Mouse (Mus musculus) stomach, embryonic 15.5 days (tissue): Measurements from ENCODE around the gene Poll. TPM values are rescaled to one million over a fixed set of nuclear protein-coding genes. Genes with fewer than 3 reads are reported as not detected.

Experiments used
- ATAC-seq: fragments of 200-750 bp; cut with Nextera tagmentation; 2 replicates; pipeline ENCODE4 v1.8.0; 2017; ENCODE audit warnings: low read depth, moderate number of reproducible peaks, moderate TSS enrichment; ENCODE audit not compliant: insufficient read depth, low FRiP score
- H3K27ac ChIP-seq: fragments of 300-500 bp; sonication (generic); 2 replicates; pipeline ENCODE4 v1.5.1; 2015; ENCODE audit warnings: mild to moderate bottlenecking, inconsistent platforms
- H3K27me3 ChIP-seq: fragments of 300-500 bp; sonication (generic); replicated peaks from 2 replicates; pipeline ENCODE4 v1.6.1; 2015; ENCODE audit warnings: inconsistent platforms
- H3K36me3 ChIP-seq: fragments of 300-500 bp; sonication (generic); 2 replicates; pipeline ENCODE4 v1.6.1; 2015; ENCODE audit warnings: inconsistent platforms
- H3K4me1 ChIP-seq: fragments of 300-500 bp; sonication (generic); 2 replicates; pipeline ENCODE4 v1.6.1; 2015; ENCODE audit warnings: inconsistent platforms
- H3K4me2 ChIP-seq: fragments of 300-500 bp; sonication (generic); 2 replicates; pipeline ENCODE4 v1.6.1; 2015; ENCODE audit warnings: mild to moderate bottlenecking, inconsistent platforms
- H3K4me3 ChIP-seq: fragments of 300-500 bp; sonication (generic); replicated peaks from 2 replicates; pipeline ENCODE4 v1.5.1; 2015; ENCODE audit warnings: inconsistent platforms
- H3K9ac ChIP-seq: fragments of 300-500 bp; sonication (generic); 2 replicates; pipeline ENCODE4 v1.6.1; 2015; ENCODE audit warnings: inconsistent platforms
- H3K9me3 ChIP-seq: fragments of 300-500 bp; sonication (generic); 2 replicates; pipeline ENCODE4 v1.6.1; 2016; ENCODE audit warnings: inconsistent platforms
- WGBS: fragments of 180-500 bp; shearing (Covaris S2); methylation state at CpG from one replicate; pipeline ENCODE4 v1.1.7; 2015; 5-methylcytosine and 5-hydroxymethylcytosine counted together
- polyA plus RNA-seq: library from polyadenylated mRNA; unstranded; fragments of >200 nt; fragmentation: Nextera tagmentation; extraction: Ambion mirVana; gene quantifications from 2 replicates; pipeline ENCODE4 v1.2.1, GENCODE M21; 2015

Gene Poll
- 12.5 and 12.8 TPM in 2 replicates for polyA plus RNA-seq

DNA sequence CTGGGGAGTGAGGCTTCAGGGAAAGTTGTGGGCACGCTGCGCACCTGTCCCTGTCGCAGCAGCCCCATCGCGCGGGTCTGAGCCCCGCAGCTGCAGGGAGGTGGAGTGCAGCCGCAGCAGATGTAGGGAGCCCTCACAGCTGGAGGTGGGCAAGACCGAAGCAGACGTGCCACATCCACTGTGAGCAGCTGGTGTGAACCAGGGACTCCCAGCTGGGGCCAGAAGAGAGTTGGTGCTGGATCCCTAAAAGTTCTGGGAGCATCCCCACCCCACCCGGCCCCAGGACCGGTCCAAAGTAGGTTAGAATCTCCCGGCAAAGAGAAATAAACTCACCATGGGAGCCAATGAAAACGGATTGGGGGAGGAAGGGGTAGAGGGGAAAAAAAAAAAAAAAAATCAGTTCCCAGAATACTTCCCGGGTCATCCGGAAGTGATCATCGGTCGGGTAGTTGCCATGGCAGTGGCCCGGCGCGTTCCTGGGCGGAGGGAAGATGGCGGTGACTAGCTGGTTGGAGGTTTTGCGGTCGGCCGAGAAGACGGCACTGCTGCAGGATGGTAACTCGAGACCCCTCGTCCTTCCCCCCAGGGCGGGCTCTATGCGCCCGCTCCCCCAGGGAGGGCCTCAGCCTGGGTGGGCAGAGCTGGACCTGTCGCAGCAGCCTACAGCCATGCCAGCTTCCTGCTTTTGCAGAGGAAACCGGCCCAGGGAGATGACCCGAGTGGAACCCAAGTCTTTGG, at the start of gene Poll, which contains the start of gene Gm17018:
Poll (minus strand) TSS at position 379 of the 738 bp plus-strand sequence.
Gm17018 (plus strand) TSS at position 463 of the 738 bp plus-strand sequence.
- ATAC-seq: peak; percentile 79
- no peaks in the 10 kb centered on the region for H3K27me3 ChIP-seq
- WGBS: 0% methylated on average over 35 of the region's 35 CpGs

DNA sequence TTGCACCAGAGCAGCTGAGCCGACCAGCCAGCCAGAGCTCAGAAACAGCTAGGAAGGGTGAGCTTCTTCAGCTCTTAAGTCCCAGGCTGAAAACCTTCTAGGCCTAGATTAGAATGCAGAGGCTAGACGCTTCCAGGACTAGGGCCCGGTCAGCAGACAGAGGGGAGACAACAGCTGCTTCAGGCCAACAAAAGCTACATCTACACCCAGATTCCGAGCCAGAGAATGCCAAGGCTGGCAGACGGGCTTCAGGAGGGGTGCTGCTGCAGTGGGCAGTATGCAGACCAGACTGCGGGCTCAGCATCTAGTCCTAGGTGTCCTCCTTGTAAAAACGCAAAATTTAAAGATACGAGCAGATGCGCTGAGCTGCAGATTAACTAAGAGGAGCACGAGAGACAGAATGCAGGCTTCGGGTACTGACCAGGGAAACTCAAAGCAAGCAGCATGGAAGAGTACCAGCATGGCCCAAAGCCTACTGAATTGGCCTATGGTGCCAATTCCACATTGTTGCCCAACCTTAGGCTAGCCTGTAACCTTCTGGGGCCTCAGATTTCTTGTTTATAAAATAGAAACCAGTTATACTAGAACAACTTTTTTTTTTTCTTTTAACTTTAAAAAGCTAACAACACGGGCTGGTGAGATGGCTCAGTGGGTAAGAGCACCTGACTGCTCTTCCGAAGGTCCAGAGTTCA, 48.5 kb upstream of the Poll start:
- no peak overlapping the region for H3K27ac ChIP-seq
- H3K9me3 ChIP-seq: no peaks in the 10 kb centered on the region
- ATAC-seq: no peak
- no peaks in the 10 kb centered on the region for H3K36me3 ChIP-seq
- 82% methylated on average over 13 of the region's 13 CpGs for WGBS
- H3K27me3 ChIP-seq: no peaks in the 10 kb centered on the region
- no peaks in the 10 kb centered on the region for H3K4me1 ChIP-seq
- H3K4me2 ChIP-seq: no peak overlapping the region
- no peak overlapping the region for H3K4me3 ChIP-seq
- no peak overlapping the region for H3K9ac ChIP-seq

More for the DNA sequence above, at the start of gene Poll, which contains the start of gene Gm17018:
- Histone ChIP-seq H3K4me3 (peak within 1 kb of the TSS; percentile 63), H3K27ac (peak within 1 kb of the TSS; percentile 32), H3K9me3 (no peaks in the 10 kb centered on the region), H3K4me1 (peaks cover 16% of the 10 kb centered on the region; the same call in 1 of the 2 replicates), H3K36me3 (0 out of 2 replicates have a peak, but pooled peaks cover 4% of the 10 kb centered on the region), H3K4me2 (peak within 1 kb of the TSS; percentile 87), H3K9ac (peak within 1 kb of the TSS; percentile 57)

DNA sequence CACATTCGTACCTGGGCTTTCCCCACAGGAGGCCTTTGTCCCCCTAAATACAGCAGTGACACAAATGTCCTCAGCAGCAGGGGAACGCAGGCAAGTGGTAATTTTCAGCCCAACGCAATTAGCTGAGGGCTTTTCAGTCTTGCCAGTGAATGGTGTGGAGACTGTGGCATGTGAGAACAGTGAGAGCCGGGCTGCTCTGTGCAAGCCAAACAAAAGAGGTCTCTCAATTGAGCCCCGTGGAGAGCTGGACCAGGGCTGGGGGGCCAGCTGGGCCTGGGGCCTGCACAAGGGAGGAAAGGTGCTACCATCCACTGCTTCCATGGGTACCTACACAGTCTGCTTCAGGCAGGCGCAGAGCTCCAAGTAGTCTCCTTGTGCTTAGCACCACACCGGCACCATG, 47.1 kb upstream of the Poll start:
- no peak overlapping the region for H3K4me2 ChIP-seq
- H3K4me3 ChIP-seq: no peak overlapping the region
- H3K4me1 ChIP-seq: no peaks in the 10 kb centered on the region
- 58% methylated on average over 7 of the region's 7 CpGs for WGBS
- no peak overlapping the region for H3K27ac ChIP-seq
- H3K9me3 ChIP-seq: no peaks in the 10 kb centered on the region
- H3K36me3 ChIP-seq: no peaks in the 10 kb centered on the region
- no peaks in the 10 kb centered on the region for H3K27me3 ChIP-seq
- H3K9ac ChIP-seq: no peak overlapping the region
- no peak for ATAC-seq

DNA sequence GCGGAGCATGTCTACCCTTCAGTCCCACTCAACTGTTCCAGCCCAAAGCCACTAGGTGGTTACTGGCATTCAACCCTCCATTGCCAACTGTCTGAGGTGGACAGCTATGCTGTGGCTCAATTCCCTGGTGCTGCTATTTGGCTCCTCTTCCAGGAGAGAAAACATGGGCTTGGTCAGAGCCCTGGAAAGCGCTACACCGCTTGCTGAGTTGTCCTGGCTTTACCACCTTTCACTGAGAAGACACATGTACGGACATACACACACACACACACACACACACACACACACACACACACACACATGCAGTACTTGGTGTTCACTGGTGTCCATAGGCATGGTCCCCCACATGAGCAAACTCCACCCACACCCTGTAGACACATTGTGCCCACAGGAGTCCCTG, 46.4 kb upstream of the Poll start:
- H3K36me3 ChIP-seq: no peaks in the 10 kb centered on the region
- H3K27ac ChIP-seq: no peak overlapping the region
- H3K27me3 ChIP-seq: no peaks in the 10 kb centered on the region
- no peaks in the 10 kb centered on the region for H3K4me1 ChIP-seq
- no peak overlapping the region for H3K4me3 ChIP-seq
- no peak overlapping the region for H3K9ac ChIP-seq
- H3K4me2 ChIP-seq: no peak overlapping the region
- no peaks in the 10 kb centered on the region for H3K9me3 ChIP-seq
- WGBS: 90% methylated on average over 4 of the region's 4 CpGs
- ATAC-seq: no peak

DNA sequence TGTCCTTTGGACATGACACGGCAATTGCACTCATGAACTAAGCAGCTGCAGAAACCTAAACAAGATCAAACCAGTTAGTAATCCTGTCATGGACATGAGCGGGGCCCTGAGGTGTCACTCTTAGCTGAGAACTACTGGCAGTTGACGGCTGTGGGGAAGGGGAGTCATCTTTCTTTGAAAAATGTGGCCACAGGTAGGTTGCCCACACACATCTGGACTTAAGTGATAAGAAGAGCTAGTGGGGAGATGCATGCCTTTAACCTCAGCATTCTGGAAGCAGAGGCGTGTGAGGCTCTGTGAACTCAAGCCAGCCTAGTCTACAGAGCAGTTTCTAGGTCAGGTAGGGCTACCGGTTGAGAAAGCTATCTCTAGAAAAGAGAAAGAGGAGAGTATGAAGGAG, 42.3 kb upstream of the Poll start:
- H3K9ac ChIP-seq: no peak overlapping the region
- H3K27me3 ChIP-seq: no peaks in the 10 kb centered on the region
- H3K4me2 ChIP-seq: no peak overlapping the region
- no peaks in the 10 kb centered on the region for H3K9me3 ChIP-seq
- no peaks in the 10 kb centered on the region for H3K36me3 ChIP-seq
- 68% methylated on average over 5 of the region's 5 CpGs for WGBS
- H3K27ac ChIP-seq: no peak overlapping the region
- ATAC-seq: no peak
- no peaks in the 10 kb centered on the region for H3K4me1 ChIP-seq
- no peak overlapping the region for H3K4me3 ChIP-seq

DNA sequence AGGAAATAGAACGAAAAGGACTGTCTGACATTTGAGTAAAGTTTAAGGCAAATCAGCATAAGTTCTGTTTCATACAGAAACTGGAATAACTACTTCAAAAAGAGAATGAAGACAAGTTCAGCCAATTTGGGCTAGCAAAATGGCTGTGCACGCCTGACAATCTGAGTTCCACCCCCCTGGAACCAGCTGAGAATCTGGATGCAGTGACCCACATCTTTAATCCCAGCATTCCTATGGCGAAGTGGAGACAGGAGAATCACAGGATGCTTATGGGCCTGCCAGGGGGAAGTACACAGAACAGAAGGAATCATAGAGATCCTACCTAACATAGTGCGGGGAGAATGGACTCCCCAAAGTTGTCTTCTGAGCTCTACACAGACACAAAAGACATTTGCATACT, 36.8 kb upstream of the Poll start:
- ATAC-seq: no peak
- WGBS: 85% methylated on average over 4 of the region's 4 CpGs

DNA sequence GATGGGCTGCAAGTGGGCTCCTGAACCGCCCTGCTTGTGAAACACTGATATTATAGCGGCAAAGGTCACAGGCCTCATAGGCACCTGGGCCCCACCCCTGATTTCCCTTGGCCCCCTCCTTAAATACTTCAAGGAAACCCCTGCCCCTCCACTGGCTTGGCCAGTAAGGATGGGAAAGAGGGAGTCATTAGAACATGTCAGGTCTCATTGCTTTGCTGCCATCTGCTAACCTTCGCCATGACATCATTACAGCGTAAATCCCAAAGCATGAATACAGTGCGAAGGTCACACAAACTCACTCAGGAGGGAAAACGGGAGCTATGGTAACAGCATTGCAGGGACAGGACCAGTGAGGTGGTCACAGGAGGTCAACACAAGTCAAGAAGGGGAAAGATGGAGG, 36.1 kb upstream of the Poll start:
- no peaks in the 10 kb centered on the region for H3K9me3 ChIP-seq
- H3K9ac ChIP-seq: no peak overlapping the region
- H3K4me1 ChIP-seq: peaks cover 16% of the 10 kb centered on the region
- ATAC-seq: no peak
- H3K36me3 ChIP-seq: no peaks in the 10 kb centered on the region
- H3K4me2 ChIP-seq: no peak overlapping the region
- H3K4me3 ChIP-seq: no peak overlapping the region
- WGBS: 82% methylated on average over 6 of the region's 6 CpGs
- no peak overlapping the region for H3K27ac ChIP-seq
- no peaks in the 10 kb centered on the region for H3K27me3 ChIP-seq

More for the DNA sequence above, 36.8 kb upstream of the Poll start:
- Histone ChIP-seq H3K36me3 (no peaks in the 10 kb centered on the region), H3K9ac (no peak overlapping the region), H3K27ac (no peak overlapping the region), H3K4me1 (peaks cover 9% of the 10 kb centered on the region; the same call in 1 of the 2 replicates), H3K4me2 (no peak overlapping the region), H3K4me3 (no peak overlapping the region), H3K27me3 (no peaks in the 10 kb centered on the region), H3K9me3 (no peaks in the 10 kb centered on the region)

DNA sequence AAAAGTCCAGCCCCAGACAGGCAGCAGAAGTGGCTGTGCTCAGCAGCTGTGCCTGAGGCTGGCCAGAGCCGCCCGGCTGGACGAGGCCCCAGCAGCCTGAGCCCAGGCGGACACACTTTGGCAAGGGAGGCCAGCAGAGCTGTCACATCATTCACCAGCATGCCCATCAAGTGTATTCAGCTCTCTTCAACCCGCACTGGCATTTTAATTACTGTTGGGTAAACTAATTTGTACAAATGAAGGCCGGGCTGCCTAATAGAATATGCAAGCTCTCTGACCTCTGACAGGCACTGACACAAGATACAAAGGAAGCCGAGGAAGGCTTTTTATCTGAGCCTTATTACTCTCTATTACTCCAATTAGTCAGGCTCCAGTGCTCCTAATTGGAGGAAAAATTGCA, 35.7 kb upstream of the Poll start:
- Histone ChIP-seq H3K27me3 (no peaks in the 10 kb centered on the region), H3K4me3 (no peak overlapping the region), H3K4me1 (peaks cover 17% of the 10 kb centered on the region), H3K9ac (no peak overlapping the region), H3K36me3 (no peaks in the 10 kb centered on the region), H3K4me2 (no peak overlapping the region), H3K27ac (no peak overlapping the region), H3K9me3 (no peaks in the 10 kb centered on the region)
- ATAC-seq: no peak
- WGBS: 64% methylated on average over 7 of the region's 7 CpGs

DNA sequence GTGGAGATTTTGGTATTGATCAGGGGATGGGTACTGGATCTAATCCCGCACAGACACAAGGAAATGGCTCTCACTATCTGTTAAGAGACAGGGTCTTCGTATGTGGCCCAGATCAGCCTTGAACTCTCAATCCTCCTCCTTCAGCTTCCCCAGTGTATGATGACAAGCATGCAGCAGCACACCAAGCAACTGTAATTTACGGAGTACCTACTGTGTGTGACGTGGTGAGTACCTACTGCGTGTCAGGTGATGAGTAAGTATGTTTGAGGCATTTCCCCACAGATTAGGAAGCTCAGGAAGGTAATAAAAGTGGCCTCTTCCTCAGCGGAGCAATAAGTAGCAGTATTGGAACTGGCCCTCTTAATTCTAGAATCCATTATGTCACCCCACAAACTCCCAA, 35.1 kb upstream of the Poll start:
- Histone ChIP-seq H3K27ac (no peak overlapping the region), H3K4me2 (no peak overlapping the region), H3K9me3 (no peaks in the 10 kb centered on the region), H3K4me3 (no peak overlapping the region), H3K4me1 (peaks cover 17% of the 10 kb centered on the region), H3K36me3 (no peaks in the 10 kb centered on the region), H3K27me3 (no peaks in the 10 kb centered on the region), H3K9ac (no peak overlapping the region)
- 92% methylated on average over 6 of the region's 6 CpGs for WGBS
- ATAC-seq: no peak

DNA sequence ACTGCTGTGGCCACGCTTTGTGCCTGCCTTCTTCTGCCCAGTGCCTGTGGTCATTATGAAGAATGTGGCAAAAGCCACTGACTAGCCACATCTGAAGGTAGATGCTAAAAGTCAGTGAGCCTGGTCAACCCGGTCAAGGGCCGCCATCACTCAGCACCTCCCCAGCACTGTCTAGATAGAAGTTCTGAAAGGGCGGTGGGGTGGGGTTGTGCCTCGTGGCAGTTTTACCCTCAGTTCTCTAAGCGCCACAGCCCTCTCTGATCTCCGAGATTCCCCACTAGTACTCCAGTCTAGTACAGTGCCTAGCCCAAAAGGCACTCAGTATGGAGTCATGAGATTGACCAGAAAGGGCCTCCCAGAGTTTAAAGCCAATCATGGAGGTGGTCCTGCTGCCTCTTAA, 33.7 kb upstream of the Poll start:
- no peak overlapping the region for H3K9ac ChIP-seq
- H3K36me3 ChIP-seq: no peaks in the 10 kb centered on the region
- 92% methylated on average over 7 of the region's 7 CpGs for WGBS
- no peak overlapping the region for H3K4me3 ChIP-seq
- no peaks in the 10 kb centered on the region for H3K9me3 ChIP-seq
- H3K27ac ChIP-seq: no peak overlapping the region
- ATAC-seq: no peak
- H3K27me3 ChIP-seq: no peaks in the 10 kb centered on the region
- no peak overlapping the region for H3K4me2 ChIP-seq
- peaks cover 17% of the 10 kb centered on the region for H3K4me1 ChIP-seq

DNA sequence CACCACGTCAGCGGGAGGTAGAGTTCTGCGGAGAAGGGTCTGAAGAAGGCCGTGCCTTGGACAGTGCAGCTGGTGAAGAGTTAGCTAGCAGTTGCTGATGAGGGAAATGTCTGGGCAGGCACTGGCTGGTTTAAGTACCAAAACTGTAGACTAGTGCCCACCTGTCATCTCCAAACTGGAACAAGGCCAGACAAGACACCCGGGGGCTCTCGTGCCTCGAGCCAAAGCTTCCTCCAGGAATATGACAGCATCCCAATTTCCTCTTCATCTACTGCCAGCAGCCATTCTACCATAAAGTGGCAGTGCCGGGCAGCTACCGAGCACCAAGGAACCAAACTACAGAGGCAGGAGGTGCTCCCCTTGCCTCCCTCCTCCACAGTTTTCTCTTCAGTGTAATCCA, 32.6 kb upstream of the Poll start:
- no peak overlapping the region for H3K4me3 ChIP-seq
- H3K4me2 ChIP-seq: no peak overlapping the region
- H3K4me1 ChIP-seq: peaks cover 17% of the 10 kb centered on the region
- ATAC-seq: no peak
- 88% methylated on average over 9 of the region's 9 CpGs for WGBS
- no peaks in the 10 kb centered on the region for H3K36me3 ChIP-seq
- H3K27me3 ChIP-seq: no peaks in the 10 kb centered on the region
- H3K9ac ChIP-seq: no peak overlapping the region
- no peaks in the 10 kb centered on the region for H3K9me3 ChIP-seq
- no peak overlapping the region for H3K27ac ChIP-seq

DNA sequence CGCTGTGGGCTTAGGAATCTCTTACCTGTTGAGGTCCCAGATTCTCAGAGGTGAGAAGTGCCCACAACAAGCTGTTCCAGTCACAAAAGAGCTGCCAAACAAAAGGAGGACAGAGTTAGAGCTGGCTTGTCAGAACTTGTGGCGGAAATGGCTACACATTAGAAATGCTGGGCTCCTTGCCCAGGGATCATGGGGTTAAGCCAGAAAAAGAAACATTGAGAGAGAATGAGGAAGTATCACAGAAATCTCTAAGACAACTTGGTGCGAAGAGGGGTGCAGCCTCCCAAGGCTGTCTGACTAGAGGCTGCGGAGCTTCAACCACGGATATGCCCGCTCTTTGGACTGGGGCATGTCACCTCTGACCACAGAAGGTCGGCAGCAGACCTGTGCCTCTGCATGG, 31.4 kb upstream of the Poll start:
- H3K9me3 ChIP-seq: no peaks in the 10 kb centered on the region
- no peak overlapping the region for H3K4me3 ChIP-seq
- peaks cover 17% of the 10 kb centered on the region for H3K4me1 ChIP-seq
- 0 out of 2 replicates have a peak, but pooled peaks cover 3% of the 10 kb centered on the region for H3K36me3 ChIP-seq
- H3K9ac ChIP-seq: no peak overlapping the region
- WGBS: 57% methylated on average over 7 of the region's 7 CpGs
- H3K27me3 ChIP-seq: no peaks in the 10 kb centered on the region
- H3K4me2 ChIP-seq: peak overlapping the region; percentile 34
- H3K27ac ChIP-seq: peak overlapping the region; percentile 26; the same call in 1 of the 2 replicates
- no peak; the same call in 1 of the 2 replicates for ATAC-seq
